Mouse (Mus musculus): ENCODE results near the gene Tmem169. TPM values are rescaled to one million over a fixed set of nuclear protein-coding genes. Genes with fewer than 3 reads are reported as not detected.
A peak's percentile ranks its signal among the peaks of the same experiment; 100 is the strongest.

The Tmem169 gene
- polyA plus RNA-seq, 1 experiment: 0.22 TPM

DNA sequence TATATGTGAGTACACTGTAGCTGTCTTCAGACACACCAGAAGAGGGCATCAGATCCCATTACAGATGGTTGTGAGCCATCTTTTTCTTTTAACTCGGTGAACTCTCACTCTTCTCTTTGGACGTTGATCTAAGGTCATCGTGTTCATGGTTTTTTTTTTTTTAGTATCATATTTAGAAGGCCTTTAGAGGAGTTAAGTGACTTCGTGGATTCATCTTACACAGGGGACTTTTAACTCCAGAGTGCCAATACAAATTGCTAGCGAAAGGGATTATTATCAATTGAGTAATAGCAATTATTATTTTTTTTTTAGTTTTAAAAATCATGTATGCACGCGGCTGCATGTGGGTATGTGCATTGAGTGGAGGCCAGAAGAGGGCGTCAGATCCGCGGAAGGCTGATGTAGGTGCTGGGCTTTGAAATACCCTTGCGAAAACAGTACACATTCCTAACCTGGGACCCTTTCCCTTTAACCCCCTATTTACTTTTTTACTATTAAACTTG lies 22.6 kb downstream of the Tmem169 start:
- H3K27me3 ChIP-seq (ENCODE audit: control insufficient read depth, insufficient read depth, insufficient read length): no peaks in the 10 kb centered on the region
- no peaks in the 10 kb centered on the region for H3K79me3 ChIP-seq (ENCODE audit: low read depth)
- peak overlapping the region; percentile 44 for H3K4me3 ChIP-seq (ENCODE audit: insufficient read depth, poor library complexity, severe bottlenecking)
- H3K36me3 ChIP-seq (ENCODE audit: control insufficient read depth, insufficient read depth): peaks cover 4% of the 10 kb centered on the region
- no peak overlapping the region for H3ac ChIP-seq (ENCODE audit: control insufficient read depth, insufficient read length, low read depth)
- no peak for TF ChIP-seq FOSL1 (IDR thresholded peaks at IDR 0.05; ENCODE audit: insufficient read depth, low read length, poor library complexity, severe bottlenecking)
- peak; percentile 43 for TF ChIP-seq CTCF (IDR thresholded peaks at IDR 0.05; ENCODE audit: control insufficient read depth, insufficient read depth, insufficient read length)
- H3K79me2 ChIP-seq (ENCODE audit: control insufficient read depth, insufficient read depth): peaks cover 15% of the 10 kb centered on the region

DNA sequence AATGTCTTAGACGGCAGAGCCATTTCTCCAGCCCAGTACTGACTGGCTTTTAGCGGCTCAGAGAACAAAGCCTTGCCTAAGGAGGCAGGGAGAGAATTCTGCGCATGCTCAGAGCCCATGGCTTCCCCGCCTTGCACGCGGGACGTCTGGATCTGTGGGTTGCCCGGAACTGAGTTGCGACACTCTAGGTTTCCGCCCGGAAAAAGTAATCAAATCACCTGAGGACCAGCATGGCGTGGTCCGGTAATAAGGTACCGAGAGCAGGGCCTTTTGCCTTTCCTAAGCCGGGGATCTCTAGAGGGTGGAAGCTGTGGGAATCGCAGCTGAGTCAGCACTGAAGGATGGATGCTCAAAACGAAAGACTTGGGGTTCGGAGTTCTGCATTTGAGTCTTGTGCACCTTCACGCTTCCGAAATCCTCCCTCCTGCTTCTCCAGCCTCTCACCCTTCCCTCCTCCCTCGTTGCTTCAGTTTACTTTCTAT lies 23.2 kb downstream of the Tmem169 start, which contains the start of gene Xrcc5:
TSS of gene Xrcc5 (plus strand) at position 105 of the 482 bp plus-strand sequence.
- TF ChIP-seq MAX (IDR thresholded peaks at IDR 0.05): peak; percentile 93
- no peak for TF ChIP-seq CTCF (IDR thresholded peaks at IDR 0.05; ENCODE audit: control insufficient read depth, insufficient read depth, insufficient read length)
- no peak for TF ChIP-seq USF1 (IDR thresholded peaks at IDR 0.05; ENCODE audit: low read depth)
- TF ChIP-seq CEBPB (IDR thresholded peaks at IDR 0.05; ENCODE audit: low read depth): peak; percentile 93
- TF ChIP-seq FOSL1 (IDR thresholded peaks at IDR 0.05; ENCODE audit: insufficient read depth, low read length, poor library complexity, severe bottlenecking): no peak
- TF ChIP-seq MYOG (IDR thresholded peaks at IDR 0.05; ENCODE audit: control insufficient read depth, extremely low read depth, insufficient read length): no peak
- H3K79me3 ChIP-seq (ENCODE audit: low read depth): no peaks in the 10 kb centered on the region

GRCm38 (mm10) chr1:72308919-72309318 lies 24.8 kb downstream of the Tmem169 start:
- Histone ChIP-seq H3K79me2 (ENCODE audit: control insufficient read depth, insufficient read depth) (peaks cover 15% of the 10 kb centered on the region), H3K4me3 (ENCODE audit: insufficient read depth, poor library complexity, severe bottlenecking) (no peak overlapping the region), H3K27me3 (ENCODE audit: control insufficient read depth, insufficient read depth, insufficient read length) (no peaks in the 10 kb centered on the region), H3K36me3 (ENCODE audit: control insufficient read depth, insufficient read depth) (peaks cover 10% of the 10 kb centered on the region), H3K79me3 (ENCODE audit: low read depth) (no peaks in the 10 kb centered on the region), H3ac (ENCODE audit: control insufficient read depth, insufficient read length, low read depth) (no peak overlapping the region)
- TF ChIP-seq CTCF (IDR thresholded peaks at IDR 0.05; ENCODE audit: control insufficient read depth, insufficient read depth, insufficient read length): no peak
- no peak for TF ChIP-seq FOSL1 (IDR thresholded peaks at IDR 0.05; ENCODE audit: insufficient read depth, low read length, poor library complexity, severe bottlenecking)

More for the DNA sequence above, 23.2 kb downstream of the Tmem169 start, which contains the start of gene Xrcc5:
- H3K79me2 ChIP-seq (ENCODE audit: control insufficient read depth, insufficient read depth): peaks cover 15% of the 10 kb centered on the region
- no peaks in the 10 kb centered on the region for H3K27me3 ChIP-seq (ENCODE audit: control insufficient read depth, insufficient read depth, insufficient read length)
- peak within 1 kb of the TSS; percentile 44 for H3K4me3 ChIP-seq (ENCODE audit: insufficient read depth, poor library complexity, severe bottlenecking)
- H3K36me3 ChIP-seq (ENCODE audit: control insufficient read depth, insufficient read depth): peaks cover 4% of the 10 kb centered on the region
- H3ac ChIP-seq (ENCODE audit: control insufficient read depth, insufficient read length, low read depth): peak within 1 kb of the TSS; percentile 52

DNA sequence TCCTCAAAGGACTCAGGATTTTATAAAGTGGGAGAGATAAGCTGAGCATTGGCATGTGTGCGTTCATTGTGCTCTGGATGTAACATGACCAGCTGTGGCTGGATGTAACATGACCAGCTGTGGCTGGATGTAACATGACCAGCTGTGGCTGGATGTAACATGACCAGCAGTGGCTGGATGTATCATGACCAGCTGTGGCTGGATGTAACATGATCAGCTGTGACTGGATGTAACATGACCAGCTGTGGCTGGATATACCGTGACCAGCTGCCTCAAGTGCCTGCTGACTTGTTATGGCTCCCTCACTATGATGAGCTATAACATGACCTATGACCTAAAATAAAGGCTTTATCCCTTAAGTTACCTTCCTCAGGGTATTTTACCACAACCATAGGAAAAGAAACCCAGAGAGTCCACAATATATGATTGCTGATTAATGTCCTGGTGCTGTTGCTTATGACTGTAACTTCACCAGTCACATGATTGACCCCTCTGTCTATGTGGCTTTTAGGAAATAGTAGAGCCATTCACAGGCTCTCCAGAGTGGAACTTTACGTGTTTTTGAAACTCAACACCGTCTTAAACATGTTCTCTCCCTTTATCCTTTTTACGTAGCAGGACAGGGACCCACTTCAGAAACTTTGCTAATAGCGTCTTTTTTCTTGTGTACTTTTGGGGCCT lies 25.7 kb downstream of the Tmem169 start:
- no peak overlapping the region for H3ac ChIP-seq (ENCODE audit: control insufficient read depth, insufficient read length, low read depth)
- H3K79me3 ChIP-seq (ENCODE audit: low read depth): no peaks in the 10 kb centered on the region
- no peak overlapping the region for H3K4me3 ChIP-seq (ENCODE audit: insufficient read depth, poor library complexity, severe bottlenecking)
- H3K79me2 ChIP-seq (ENCODE audit: control insufficient read depth, insufficient read depth): peaks cover 15% of the 10 kb centered on the region
- H3K36me3 ChIP-seq (ENCODE audit: control insufficient read depth, insufficient read depth): peaks cover 10% of the 10 kb centered on the region
- TF ChIP-seq MYOG (IDR thresholded peaks at IDR 0.05; ENCODE audit: control insufficient read depth, extremely low read depth, insufficient read length) (no peak), MAX (IDR thresholded peaks at IDR 0.05) (peak; percentile 54), USF1 (IDR thresholded peaks at IDR 0.05; ENCODE audit: low read depth) (peak; percentile 83), CTCF (IDR thresholded peaks at IDR 0.05; ENCODE audit: control insufficient read depth, insufficient read depth, insufficient read length) (no peak), MYOD1 (IDR thresholded peaks at IDR 0.05; ENCODE audit: control insufficient read depth, insufficient read length, low read depth) (peak; percentile 98), CEBPB (IDR thresholded peaks at IDR 0.05; ENCODE audit: low read depth) (no peak), FOSL1 (IDR thresholded peaks at IDR 0.05; ENCODE audit: insufficient read depth, low read length, poor library complexity, severe bottlenecking) (no peak)
- H3K27me3 ChIP-seq (ENCODE audit: control insufficient read depth, insufficient read depth, insufficient read length): no peaks in the 10 kb centered on the region

DNA sequence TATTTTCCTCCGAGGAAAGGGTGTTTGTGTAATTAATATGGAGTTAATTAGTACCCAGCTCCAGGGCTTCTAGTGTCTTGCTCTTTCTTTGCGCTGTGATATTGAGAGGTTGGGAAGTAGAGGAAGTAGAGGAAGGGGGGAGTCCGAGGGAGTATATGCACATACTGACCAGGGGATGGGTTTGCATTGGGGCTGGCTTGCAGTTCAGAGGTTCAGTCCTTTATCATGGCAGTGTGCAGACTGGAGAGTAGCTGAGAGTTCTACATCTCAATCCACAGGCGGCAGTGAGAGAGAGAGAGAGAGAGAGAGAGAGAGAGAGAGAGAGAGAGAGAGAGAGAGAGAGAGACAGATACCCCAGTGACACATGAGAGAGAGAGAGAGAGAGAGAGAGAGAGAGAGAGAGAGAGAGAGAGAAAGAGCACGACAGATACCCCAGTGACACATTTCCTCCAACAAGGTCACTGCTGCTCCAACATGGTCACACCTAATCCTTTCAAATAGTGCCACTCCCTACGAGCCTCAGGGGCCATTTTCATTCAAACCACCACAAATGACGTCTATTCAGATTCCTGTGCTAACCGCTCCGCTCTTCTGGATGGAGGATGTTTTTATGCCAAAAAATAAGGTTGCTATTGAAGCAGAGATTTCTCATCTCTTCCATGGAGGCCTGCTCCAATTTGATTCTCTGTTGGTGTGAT lies 28.7 kb downstream of the Tmem169 start:
- Histone ChIP-seq H3K36me3 (ENCODE audit: control insufficient read depth, insufficient read depth) (peaks cover 30% of the 10 kb centered on the region), H3ac (ENCODE audit: control insufficient read depth, insufficient read length, low read depth) (no peak overlapping the region), H3K4me3 (ENCODE audit: insufficient read depth, poor library complexity, severe bottlenecking) (no peak overlapping the region), H3K79me3 (ENCODE audit: low read depth) (no peaks in the 10 kb centered on the region), H3K79me2 (ENCODE audit: control insufficient read depth, insufficient read depth) (peaks cover 9% of the 10 kb centered on the region), H3K27me3 (ENCODE audit: control insufficient read depth, insufficient read depth, insufficient read length) (no peaks in the 10 kb centered on the region)
- TF ChIP-seq MYOG (IDR thresholded peaks at IDR 0.05; ENCODE audit: control insufficient read depth, extremely low read depth, insufficient read length) (no peak), FOSL1 (IDR thresholded peaks at IDR 0.05; ENCODE audit: insufficient read depth, low read length, poor library complexity, severe bottlenecking) (no peak), USF1 (IDR thresholded peaks at IDR 0.05; ENCODE audit: low read depth) (no peak), MYOD1 (IDR thresholded peaks at IDR 0.05; ENCODE audit: control insufficient read depth, insufficient read length, low read depth) (no peak), CEBPB (IDR thresholded peaks at IDR 0.05; ENCODE audit: low read depth) (no peak), CTCF (IDR thresholded peaks at IDR 0.05; ENCODE audit: control insufficient read depth, insufficient read depth, insufficient read length) (no peak), MAX (IDR thresholded peaks at IDR 0.05) (no peak)

Measured in C2C12 (cell line).